Mouse (Mus musculus): ENCODE measurements at regions not wholly inside any gene's neighbourhood (a gene's known extent, or its start where the extent isn't known, plus 50 kb on each side); places are given as distances from the start of the nearest gene placed in this dataset.

GRCm38 (mm10) chr11:32911791-32912190 lies 87.4 kb upstream of the Smim23 start:
- Histone ChIP-seq H3K27me3 (ENCODE audit: control insufficient read depth, insufficient read depth, low read length) (no peaks in the 10 kb centered on the region), H3K36me3 (ENCODE audit: control insufficient read depth, insufficient read depth, low read length) (no peaks in the 10 kb centered on the region), H3K4me3 (ENCODE audit: low read depth, low read length) (no peak overlapping the region), H3K4me1 (ENCODE audit: control insufficient read depth, insufficient read depth, insufficient read length, low read length) (no peaks in the 10 kb centered on the region), H3K27ac (ENCODE audit: insufficient read depth, low read depth, low read length) (no peak overlapping the region)
- TF ChIP-seq CTCF (IDR thresholded peaks at IDR 0.05; ENCODE audit: extremely low read depth, insufficient read length, insufficient replicate concordance, low read depth, low read length) (no peak), POLR2A (IDR thresholded peaks at IDR 0.05; ENCODE audit: low read depth, low read length) (no peak)
- 83% methylated on average over 4 of the region's 4 CpGs for WGBS

- no peaks in the 10 kb centered on the region for H3K36me3 ChIP-seq (ENCODE audit: control insufficient read depth, insufficient read depth, low read length)
- WGBS, result 78% methylated on average over 14 of the region's 14 CpGs
- no peak overlapping the region for H3K27ac ChIP-seq (ENCODE audit: insufficient read depth, low read depth, low read length)
- no peak overlapping the region for H3K4me3 ChIP-seq (ENCODE audit: low read depth, low read length)
- no peak for TF ChIP-seq CTCF (IDR thresholded peaks at IDR 0.05; ENCODE audit: extremely low read depth, insufficient read length, insufficient replicate concordance, low read depth, low read length)
- TF ChIP-seq POLR2A (IDR thresholded peaks at IDR 0.05; ENCODE audit: low read depth, low read length), result no peak
- H3K27me3 ChIP-seq (ENCODE audit: control insufficient read depth, insufficient read depth, low read length), result no peaks in the 10 kb centered on the region
- H3K4me1 ChIP-seq (ENCODE audit: control insufficient read depth, insufficient read depth, insufficient read length, low read length), result no peaks in the 10 kb centered on the region
Observed at GRCm38 (mm10) chr11:32908723-32909411, 84.5 kb upstream of the Smim23 start.

- H3K27me3 ChIP-seq (ENCODE audit: control insufficient read depth, insufficient read depth, low read length), result no peaks in the 10 kb centered on the region
- H3K27ac ChIP-seq (ENCODE audit: insufficient read depth, low read depth, low read length), result no peak overlapping the region
- WGBS, result 54% methylated on average over 10 of the region's 10 CpGs
- H3K4me1 ChIP-seq (ENCODE audit: control insufficient read depth, insufficient read depth, insufficient read length, low read length), result no peaks in the 10 kb centered on the region
- H3K4me3 ChIP-seq (ENCODE audit: low read depth, low read length), result no peak overlapping the region
- TF ChIP-seq POLR2A (IDR thresholded peaks at IDR 0.05; ENCODE audit: low read depth, low read length) (no peak), CTCF (IDR thresholded peaks at IDR 0.05; ENCODE audit: extremely low read depth, insufficient read length, insufficient replicate concordance, low read depth, low read length) (no peak)
- H3K36me3 ChIP-seq (ENCODE audit: control insufficient read depth, insufficient read depth, low read length), result no peaks in the 10 kb centered on the region
Observed at GRCm38 (mm10) chr11:32907520-32908233, 83.3 kb upstream of the Smim23 start.

- no peaks in the 10 kb centered on the region for H3K4me1 ChIP-seq (ENCODE audit: control insufficient read depth, insufficient read depth, insufficient read length, low read length)
- H3K4me3 ChIP-seq (ENCODE audit: low read depth, low read length), result no peak overlapping the region
- TF ChIP-seq POLR2A (IDR thresholded peaks at IDR 0.05; ENCODE audit: low read depth, low read length) (no peak), CTCF (IDR thresholded peaks at IDR 0.05; ENCODE audit: extremely low read depth, insufficient read length, insufficient replicate concordance, low read depth, low read length) (no peak)
- H3K27ac ChIP-seq (ENCODE audit: insufficient read depth, low read depth, low read length), result no peak overlapping the region
- no peaks in the 10 kb centered on the region for H3K27me3 ChIP-seq (ENCODE audit: control insufficient read depth, insufficient read depth, low read length)
- H3K36me3 ChIP-seq (ENCODE audit: control insufficient read depth, insufficient read depth, low read length), result no peaks in the 10 kb centered on the region
Observed at GRCm38 (mm10) chr11:32903970-32904369, 79.6 kb upstream of the Smim23 start.

DNA sequence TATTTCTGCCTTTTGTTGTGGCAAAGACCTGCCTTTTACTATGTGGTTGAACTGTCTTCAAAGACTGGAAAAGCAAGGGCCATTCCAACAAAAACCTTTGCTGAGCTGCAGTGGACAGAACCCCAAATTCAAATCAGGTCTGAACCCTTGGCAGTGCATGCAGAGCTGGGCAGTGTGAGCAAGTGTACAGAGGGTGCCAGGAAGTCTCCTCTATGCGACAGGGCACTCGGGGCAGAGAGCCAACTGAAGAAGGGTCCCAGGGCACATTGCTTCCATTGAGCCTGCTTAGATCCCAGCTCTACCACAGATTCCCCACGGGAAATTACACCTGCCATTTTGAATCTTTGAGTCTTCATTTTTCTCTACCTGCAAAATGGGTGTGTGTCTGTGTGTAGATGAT lies 79.0 kb upstream of the Smim23 start:
- no peak overlapping the region for H3K27ac ChIP-seq (ENCODE audit: insufficient read depth, low read depth, low read length)
- H3K27me3 ChIP-seq (ENCODE audit: control insufficient read depth, insufficient read depth, low read length), result no peaks in the 10 kb centered on the region
- 77% methylated on average over 3 of the region's 3 CpGs for WGBS
- TF ChIP-seq CTCF (IDR thresholded peaks at IDR 0.05; ENCODE audit: extremely low read depth, insufficient read length, insufficient replicate concordance, low read depth, low read length) (no peak), POLR2A (IDR thresholded peaks at IDR 0.05; ENCODE audit: low read depth, low read length) (no peak)
- no peak overlapping the region for H3K4me3 ChIP-seq (ENCODE audit: low read depth, low read length)
- no peaks in the 10 kb centered on the region for H3K4me1 ChIP-seq (ENCODE audit: control insufficient read depth, insufficient read depth, insufficient read length, low read length)
- H3K36me3 ChIP-seq (ENCODE audit: control insufficient read depth, insufficient read depth, low read length), result no peaks in the 10 kb centered on the region

- H3K27ac ChIP-seq (ENCODE audit: insufficient read depth, low read depth, low read length), result no peak overlapping the region
- H3K27me3 ChIP-seq (ENCODE audit: control insufficient read depth, insufficient read depth, low read length), result no peaks in the 10 kb centered on the region
- WGBS, result 50% methylated on average over 9 of the region's 10 CpGs
- H3K4me3 ChIP-seq (ENCODE audit: low read depth, low read length), result no peak overlapping the region
- H3K36me3 ChIP-seq (ENCODE audit: control insufficient read depth, insufficient read depth, low read length), result no peaks in the 10 kb centered on the region
- H3K4me1 ChIP-seq (ENCODE audit: control insufficient read depth, insufficient read depth, insufficient read length, low read length), result no peaks in the 10 kb centered on the region
- no peak for TF ChIP-seq POLR2A (IDR thresholded peaks at IDR 0.05; ENCODE audit: low read depth, low read length)
- no peak for TF ChIP-seq CTCF (IDR thresholded peaks at IDR 0.05; ENCODE audit: extremely low read depth, insufficient read length, insufficient replicate concordance, low read depth, low read length)
Observed at GRCm38 (mm10) chr11:32902923-32903322, 78.5 kb upstream of the Smim23 start.

DNA sequence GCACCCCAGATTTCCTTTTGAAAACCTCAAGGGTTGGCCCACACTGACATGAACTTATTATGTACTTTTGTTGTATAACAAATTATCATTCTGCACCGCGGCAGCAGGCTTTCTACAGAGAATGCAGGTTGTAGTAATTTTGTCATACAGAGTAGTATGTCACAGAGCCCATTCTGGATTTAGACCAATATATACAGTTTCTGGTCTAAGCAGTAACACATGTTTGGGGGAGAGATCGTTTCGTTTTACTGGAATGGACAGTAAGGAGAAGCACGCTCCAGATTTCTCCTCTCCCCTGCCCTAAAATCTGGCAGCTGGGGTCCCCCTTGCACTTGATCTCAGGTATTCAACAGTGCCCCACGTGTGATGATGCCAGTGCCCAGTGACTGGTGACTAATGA lies 76.0 kb upstream of the Smim23 start:
- no peaks in the 10 kb centered on the region for H3K27me3 ChIP-seq (ENCODE audit: control insufficient read depth, insufficient read depth, low read length)
- WGBS, result 73% methylated on average over 6 of the region's 6 CpGs
- H3K36me3 ChIP-seq (ENCODE audit: control insufficient read depth, insufficient read depth, low read length), result no peaks in the 10 kb centered on the region
- no peak overlapping the region for H3K27ac ChIP-seq (ENCODE audit: insufficient read depth, low read depth, low read length)
- TF ChIP-seq CTCF (IDR thresholded peaks at IDR 0.05; ENCODE audit: extremely low read depth, insufficient read length, insufficient replicate concordance, low read depth, low read length) (no peak), POLR2A (IDR thresholded peaks at IDR 0.05; ENCODE audit: low read depth, low read length) (no peak)
- no peak overlapping the region for H3K4me3 ChIP-seq (ENCODE audit: low read depth, low read length)
- no peaks in the 10 kb centered on the region for H3K4me1 ChIP-seq (ENCODE audit: control insufficient read depth, insufficient read depth, insufficient read length, low read length)

Measured in small intestine, adult 2 months (tissue).